Mouse (Mus musculus): ENCODE data around the gene Vps53. TPM values are rescaled to one million over a fixed set of nuclear protein-coding genes. Genes with fewer than 3 reads are reported as not detected.
"Not testable (repeated sequence)": the region's sequence is repeated elsewhere in the genome, so short reads cannot be mapped to it uniquely, and the experiment has no call there.

The Vps53 gene
- total RNA-seq, 2 experiments from 2014 or later, result 36.1 to 42.0 TPM

DNA sequence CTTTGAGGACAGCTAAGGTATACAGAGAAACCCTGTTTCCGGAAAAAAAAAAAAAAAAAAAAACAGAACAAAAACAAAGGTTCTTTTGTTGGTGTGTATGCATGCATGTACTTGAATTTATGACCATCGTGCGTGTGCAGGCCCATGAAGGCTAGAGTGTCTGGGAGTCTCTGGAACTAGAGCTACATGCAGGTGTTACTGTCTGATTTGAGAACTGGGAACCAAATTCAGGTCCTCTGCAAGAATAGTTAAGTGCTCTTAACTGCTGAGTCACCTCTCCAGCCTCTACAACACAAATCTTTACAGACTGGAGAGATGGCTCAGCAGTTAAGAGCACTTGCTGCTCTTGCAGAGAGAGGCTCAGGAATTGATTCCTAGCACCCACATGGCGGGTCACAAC lies 163.6 kb downstream of the Vps53 start:
- DNase-seq, result no peak

DNA sequence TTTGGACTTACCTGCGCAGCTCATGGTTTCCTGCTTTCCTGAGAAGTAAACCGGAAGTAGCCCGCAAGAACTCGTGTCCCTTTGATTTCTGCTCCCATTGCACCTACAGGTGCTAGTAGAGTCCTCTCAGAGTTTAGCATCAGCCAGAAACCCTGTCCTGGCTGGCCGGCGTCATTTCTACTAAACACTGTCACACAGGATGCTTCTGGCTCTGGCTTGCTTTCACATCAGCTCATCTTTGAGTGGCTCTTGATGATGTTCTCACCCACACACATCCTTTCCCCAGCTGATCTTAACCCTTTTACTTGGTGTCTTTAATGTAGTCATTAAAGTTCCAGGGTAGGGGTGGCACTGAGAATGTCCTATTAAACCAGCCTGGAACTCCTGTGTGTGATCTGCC lies 164.2 kb downstream of the Vps53 start:
- DNase-seq, result no peak

DNA sequence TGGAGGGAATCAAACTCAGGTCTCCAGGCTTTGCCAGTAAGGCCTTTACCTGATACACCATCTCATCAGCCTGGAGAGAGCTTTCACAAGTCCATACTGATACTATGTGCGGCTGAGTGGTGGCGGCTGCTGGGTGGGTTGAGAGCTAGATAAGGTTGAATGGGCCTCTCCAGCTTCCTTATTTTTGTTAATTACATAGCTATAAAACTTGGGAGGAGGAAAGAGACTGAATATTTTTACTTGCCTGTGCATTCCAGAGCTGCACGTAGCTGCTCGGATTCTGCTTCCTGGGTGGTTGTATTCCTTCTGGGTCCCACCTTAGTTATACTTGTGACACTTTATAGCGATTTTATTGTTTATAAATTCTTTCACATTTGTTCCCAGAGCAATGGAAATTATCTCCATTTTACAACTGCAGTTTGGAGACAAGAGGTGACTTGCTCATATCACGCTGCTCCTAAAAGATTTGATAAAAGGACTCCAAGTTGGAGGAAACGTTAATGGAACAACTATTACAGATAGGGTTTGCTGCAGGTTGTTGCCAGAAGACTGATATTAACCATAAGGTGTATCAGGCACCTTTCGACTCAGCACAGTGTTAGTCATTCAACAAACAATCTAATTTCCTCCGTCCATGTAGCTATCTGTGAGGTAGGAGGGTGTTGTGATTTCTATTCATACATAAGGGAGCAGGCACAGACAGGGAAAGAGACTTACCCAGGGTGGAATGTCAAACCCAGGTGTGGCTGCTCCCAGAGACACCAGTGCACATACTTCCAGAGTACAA lies 168.4 kb downstream of the Vps53 start:
- DNase-seq, result no peak

DNA sequence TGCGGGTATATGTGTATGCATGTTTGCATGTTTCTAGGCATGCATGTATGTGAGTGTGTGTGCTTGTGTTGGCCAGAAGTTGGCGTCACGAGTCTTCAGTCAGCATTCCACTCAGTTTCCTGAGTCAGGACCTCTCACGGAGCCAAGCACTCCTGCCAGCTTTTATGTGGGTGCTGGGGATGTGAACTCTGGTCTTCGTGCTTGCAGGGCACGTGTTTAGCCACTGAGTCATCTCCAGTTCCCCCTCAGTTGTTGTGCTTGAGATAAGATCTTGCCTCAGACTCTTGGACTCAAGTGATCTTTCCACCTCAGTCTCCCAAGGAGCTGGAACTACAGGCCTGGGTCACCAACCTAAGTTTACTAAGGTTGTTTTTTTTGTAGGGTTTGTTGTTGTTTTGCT lies 170.3 kb downstream of the Vps53 start:
- DNase-seq, result no peak

DNA sequence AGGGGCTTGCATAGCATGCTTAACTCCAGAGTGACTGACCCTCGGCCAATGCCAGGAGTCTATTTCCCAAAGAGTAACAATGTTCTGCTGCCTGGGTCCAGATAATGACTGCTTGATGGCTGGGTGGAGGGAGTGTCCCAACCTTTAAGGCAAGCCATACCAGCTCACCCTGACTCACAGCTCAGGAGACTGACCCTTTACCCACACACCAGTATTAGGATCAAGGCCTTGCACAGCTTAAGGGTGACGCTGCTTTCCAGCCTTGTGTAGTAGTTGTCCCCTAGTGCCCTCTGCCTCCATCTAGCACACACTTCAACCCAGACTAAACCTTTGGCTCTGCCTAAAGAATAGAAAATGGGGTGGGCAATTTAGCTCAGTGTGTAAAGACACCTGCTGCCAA lies 171.3 kb downstream of the Vps53 start:
- DNase-seq, result no peak

DNA sequence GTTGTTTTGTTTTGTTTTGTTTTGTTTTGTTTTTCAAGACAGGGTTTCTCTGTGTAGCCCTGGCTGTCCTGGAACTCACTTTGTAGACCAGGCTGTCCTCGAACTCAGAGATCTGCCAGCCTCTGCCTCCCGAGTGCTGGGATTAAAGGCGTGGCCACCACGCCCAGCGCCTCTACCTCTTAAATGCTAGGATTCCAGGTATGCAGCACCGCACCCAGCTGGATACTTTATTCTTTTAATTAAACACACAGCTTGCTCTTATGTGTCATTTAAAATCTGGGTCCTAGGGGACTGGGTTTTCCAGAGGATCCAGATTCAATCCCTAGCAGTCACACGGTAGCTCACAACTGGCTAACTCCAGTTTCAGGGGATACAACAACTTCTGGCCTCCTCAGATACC lies 175.2 kb downstream of the Vps53 start:
- not testable (repeated sequence) for DNase-seq

DNA sequence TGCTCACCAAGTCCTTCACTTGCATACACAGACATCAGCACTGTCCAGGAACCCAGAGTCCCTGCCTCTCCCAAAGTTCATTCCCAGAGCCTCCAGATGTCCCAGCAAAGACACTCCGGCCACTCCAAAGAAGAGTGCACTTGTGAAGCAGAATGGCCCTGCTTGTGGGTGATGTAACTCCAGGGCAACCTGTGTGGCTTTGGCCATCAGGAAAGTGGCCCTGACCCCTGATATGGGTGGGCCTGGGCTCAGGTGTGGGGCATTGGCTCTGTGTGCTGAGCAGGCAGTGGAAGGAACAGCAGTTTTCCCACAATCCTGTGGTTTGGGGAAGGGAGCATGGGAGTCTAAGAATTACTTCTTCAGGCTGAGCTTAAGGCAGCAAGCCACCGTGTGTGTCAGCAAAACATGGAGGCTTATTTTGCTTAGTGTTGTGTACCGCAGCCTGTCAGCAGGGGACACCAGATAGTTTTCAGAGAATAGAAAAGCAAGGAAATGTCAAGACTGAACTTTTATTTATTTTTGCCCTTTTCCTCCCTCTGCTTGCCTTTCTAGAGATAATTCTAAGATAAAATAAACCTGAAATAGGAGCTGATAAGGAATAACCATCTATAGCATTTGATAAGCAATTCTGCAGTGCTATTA lies 178.1 kb downstream of the Vps53 start:
- no peak for DNase-seq

DNA sequence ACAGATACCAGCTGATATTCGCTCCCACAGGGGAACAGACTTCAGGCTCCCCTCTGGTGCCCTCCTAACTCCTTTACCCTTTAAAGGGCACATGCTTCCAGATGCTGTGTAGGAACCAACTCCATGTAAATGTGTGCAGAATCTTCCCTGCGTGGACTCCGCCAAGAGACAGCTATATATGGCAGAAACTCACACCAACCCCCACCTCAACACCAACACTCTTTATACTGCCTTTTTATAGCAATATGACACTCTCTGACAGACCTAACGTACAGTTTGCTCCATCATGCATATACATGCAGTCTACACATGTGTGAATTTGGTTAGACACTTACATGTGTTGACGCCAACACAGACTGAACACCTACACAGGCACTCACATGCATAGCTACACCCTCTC lies 178.7 kb downstream of the Vps53 start:
- DNase-seq, result no peak

DNA sequence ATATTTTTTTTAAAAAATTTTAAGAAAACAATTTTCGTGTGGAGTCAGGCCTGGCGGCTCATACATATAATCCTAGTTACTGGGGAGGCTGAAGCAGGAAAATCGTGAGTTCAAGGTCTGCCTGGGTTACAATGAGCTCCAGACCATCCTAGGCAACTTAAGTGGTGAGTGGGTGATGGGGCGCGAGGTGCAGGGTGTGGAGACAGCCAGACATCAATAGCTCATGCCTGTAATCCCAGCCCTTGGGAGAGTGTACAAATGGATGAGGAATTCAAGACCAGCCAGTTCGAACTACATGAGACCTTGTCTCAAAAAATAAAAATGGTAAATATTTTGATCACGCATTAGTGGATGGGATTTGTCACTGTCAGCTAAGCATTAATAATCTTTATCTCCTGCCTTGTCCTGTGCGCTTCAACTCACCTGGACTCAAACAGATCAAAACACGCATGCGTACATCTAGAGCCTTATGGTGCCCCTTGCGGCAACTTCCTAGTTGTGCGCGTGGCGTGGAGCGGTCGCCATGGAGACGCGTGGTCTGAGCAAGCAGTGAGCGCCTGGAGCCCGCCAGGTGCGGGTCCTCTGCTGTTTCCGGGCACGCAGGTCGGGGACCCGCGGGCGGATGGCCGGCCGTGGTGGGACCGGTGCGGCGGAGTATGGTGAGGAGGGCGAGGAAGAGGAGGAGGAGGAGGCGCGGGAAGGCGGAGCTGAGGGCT lies 179.8 kb downstream of the Vps53 start, which contains the start of gene 1700016K19Rik:
TSS of gene 1700016K19Rik (plus strand) at position 473 of the 716 bp plus-strand sequence.
- peak; percentile 84 for DNase-seq

Other genes starting within 250 kb of the Vps53 start
- gene Rph3al, start 241.2 kb downstream of the Vps53 start, total RNA-seq (2021), result 10 to 100 TPM; 11.2 to 12.2 TPM
- not detected for gene 1700016K19Rik, start 179.7 kb downstream of the Vps53 start, total RNA-seq (2021)
- gene Rflnb, start 151.9 kb downstream of the Vps53 start, total RNA-seq (2021), result 10 to 100 TPM; 61.0 to 75.2 TPM
- 10 to 100 TPM in 1 of 2 experiments, 1 to 10 TPM in 1; 7.1 to 10.8 TPM for gene Fam57a, start within 50 bp of the Vps53 start, total RNA-seq (2021)
- gene Dbil5, start 38.0 kb upstream of the Vps53 start, total RNA-seq (2021), result under 1 TPM in 1 of 2 experiments, not detected in 1; 0.66 TPM
- gene Gemin4, start 38.0 kb upstream of the Vps53 start, total RNA-seq (2021), result 1 to 10 TPM in 1 of 2 experiments, not detected in 1; 4.6 TPM
- gene Mrm3, start 64.1 kb upstream of the Vps53 start, total RNA-seq (2021), result 10 to 100 TPM; 21.9 to 25.4 TPM
- 10 to 100 TPM; 75.4 to 76.8 TPM for gene Glod4, start 64.1 kb upstream of the Vps53 start, total RNA-seq (2021)
- gene Nxn, start 219.5 kb upstream of the Vps53 start, total RNA-seq (2021), result 10 to 100 TPM; 22.5 to 25.0 TPM
- 10 to 100 TPM; 45.2 to 47.5 TPM for gene Timm22, start 227.3 kb upstream of the Vps53 start, total RNA-seq (2021)